Mouse (Mus musculus) brain, embryonic 14.5 days (tissue): Measurements from ENCODE around the gene Itih4.

Experiments
- CTCF ChIP-seq: fragments of 200-500 bp; IDR thresholded peaks from 2 replicates; pipeline ENCODE4 v1.5.1; 2012; ENCODE audit warnings: inconsistent platforms, mild to moderate bottlenecking, moderate library complexity, borderline replicate concordance; ENCODE audit not compliant: insufficient read depth, insufficient read length; ENCODE audit errors: extremely low read depth
- POLR2A ChIP-seq: fragments of 200-500 bp; IDR thresholded peaks from 2 replicates; pipeline ENCODE4 v1.6.1; 2012; ENCODE audit warnings: mild to moderate bottlenecking, inconsistent platforms, borderline replicate concordance; ENCODE audit not compliant: poor library complexity, insufficient read depth, insufficient read length, severe bottlenecking; ENCODE audit errors: extremely low read depth

DNA sequence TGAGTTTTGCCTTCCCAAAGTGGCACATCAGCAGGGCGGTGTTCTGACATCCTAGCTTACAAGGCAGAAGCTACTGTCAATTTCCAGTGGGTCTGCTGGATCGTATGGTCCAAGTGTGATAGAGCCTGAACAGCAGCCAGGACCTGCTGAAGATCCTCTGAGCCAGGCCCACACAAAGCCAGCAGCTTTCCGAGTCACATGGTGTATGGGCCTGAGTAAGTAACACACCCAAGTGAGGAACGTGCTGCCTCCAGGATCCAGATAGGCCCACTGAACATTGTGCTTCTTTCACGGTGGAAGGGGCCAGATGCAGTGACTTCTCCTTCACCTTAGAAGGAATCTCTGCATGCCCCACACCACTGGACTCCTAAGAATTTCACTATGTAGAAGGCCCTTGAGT is 34.0 kb upstream of the Itih4 start:
- no peak for TF ChIP-seq CTCF
- no peak for TF ChIP-seq POLR2A
